Mouse (Mus musculus) limb, embryonic 14.5 days (tissue): ENCODE data around the gene Safb. TPM values are rescaled to one million over a fixed set of nuclear protein-coding genes. Genes with fewer than 3 reads are reported as not detected.

Experiments used
- ATAC-seq: fragments of 200-750 bp; cut with Nextera tagmentation; 2 replicates; pipeline ENCODE4 v1.8.0; 2017; ENCODE audit warnings: low read depth, moderate number of reproducible peaks, moderate TSS enrichment; ENCODE audit not compliant: low FRiP score
- DNase-seq: peaks from one replicate; pipeline ENCODE4 v3.0.0-alpha.2; 2015; ENCODE audit warnings: low spot score
- H3K27ac ChIP-seq: fragments of 300-500 bp; sonication (generic); replicated peaks from 2 replicates; pipeline ENCODE4 v1.5.1; 2014; ENCODE audit warnings: low read depth, mild to moderate bottlenecking, low read length, moderate library complexity, mixed read lengths
- H3K27me3 ChIP-seq: fragments of 300-500 bp; sonication (generic); 2 replicates; pipeline ENCODE4 v1.6.1; 2014; ENCODE audit warnings: low read length, mixed read lengths; ENCODE audit not compliant: control insufficient read depth, insufficient read depth
- H3K36me3 ChIP-seq: fragments of 300-500 bp; sonication (generic); 2 replicates; pipeline ENCODE4 v1.6.1; 2014; ENCODE audit warnings: mild to moderate bottlenecking, low read length, moderate library complexity, mixed read lengths; ENCODE audit not compliant: control insufficient read depth, insufficient read depth
- H3K4me1 ChIP-seq: fragments of 300-500 bp; sonication (generic); 2 replicates; pipeline ENCODE4 v1.6.1; 2014; ENCODE audit warnings: antibody characterized with exemption, low read length, mixed read lengths; ENCODE audit not compliant: control insufficient read depth, insufficient read depth
- H3K4me2 ChIP-seq: fragments of 300-500 bp; sonication (generic); replicated peaks from 2 replicates; pipeline ENCODE4 v1.6.1; 2014; ENCODE audit warnings: low read depth, mild to moderate bottlenecking, low read length, moderate library complexity; ENCODE audit not compliant: severe bottlenecking
- H3K4me3 ChIP-seq: fragments of 300-500 bp; sonication (generic); replicated peaks from 2 replicates; pipeline ENCODE4 v1.5.1; 2014; ENCODE audit warnings: low read length
- H3K9ac ChIP-seq: fragments of 300-500 bp; sonication (generic); 2 replicates; pipeline ENCODE4 v1.6.1; 2014; ENCODE audit warnings: mild to moderate bottlenecking, low read depth, low read length, moderate library complexity; ENCODE audit not compliant: severe bottlenecking
- H3K9me3 ChIP-seq: fragments of 300-500 bp; sonication (generic); 2 replicates; pipeline ENCODE4 v1.6.1; 2016; ENCODE audit warnings: low read length; ENCODE audit not compliant: control insufficient read depth
- POLR2A ChIP-seq: fragments of 200-500 bp; IDR thresholded peaks from 2 replicates; pipeline ENCODE4 v1.8.0; 2012; ENCODE audit warnings: inconsistent platforms, mild to moderate bottlenecking, moderate library complexity, borderline replicate concordance; ENCODE audit not compliant: insufficient read depth, insufficient read length; ENCODE audit errors: extremely low read depth
- WGBS: fragments of 180-500 bp; shearing (Covaris S2); extraction: QIAGEN DNeasy Blood & Tissue Kit; methylation state at CpG from one replicate; pipeline ENCODE4 v1.1.7; 2014; 5-methylcytosine and 5-hydroxymethylcytosine counted together
- polyA plus RNA-seq, 2 experiments: library from polyadenylated mRNA; depleted of rRNA in 1 of 2; stranded (reverse) in 1 of 2; unstranded in 1 of 2; fragments of >200 nt; fragmentation: Nextera tagmentation in 1 of 2; extraction: Ambion mirVana in 1 of 2; gene quantifications; 2 replicates each; pipeline versions ENCODE4 v1.2.1 to v1.2.3; 2012 to 2014

The Safb gene
- polyA plus RNA-seq, 2 experiments = 71.8 to 169 TPM

GRCm38 (mm10) chr17:56655311-56655710 lies 70.7 kb downstream of the Safb start:
- H3K4me3 ChIP-seq = no peak overlapping the region
- no peaks in the 10 kb centered on the region for H3K4me1 ChIP-seq
- WGBS = 87% methylated on average over 3 of the region's 3 CpGs
- H3K27ac ChIP-seq = no peak overlapping the region
- H3K9ac ChIP-seq = no peak overlapping the region
- no peak overlapping the region for H3K4me2 ChIP-seq
- DNase-seq (no peak), ATAC-seq (no peak)
- H3K9me3 ChIP-seq = no peaks in the 10 kb centered on the region
- TF ChIP-seq POLR2A = no peak
- H3K36me3 ChIP-seq = no peaks in the 10 kb centered on the region
- no peaks in the 10 kb centered on the region for H3K27me3 ChIP-seq

Other genes with a start within 250 kb of the Safb start
- gene Ptprs, start 108.3 kb upstream of the Safb start, polyA plus RNA-seq (2012; rRNA removed) = 483 and 667 TPM in 2 replicates
- 116 and 131 TPM in 2 replicates for gene Ptprs, start 108.3 kb upstream of the Safb start, polyA plus RNA-seq (2014; fragmentation: Nextera tagmentation; extraction: Ambion mirVana)
- gene Znrf4, start 72.4 kb upstream of the Safb start, polyA plus RNA-seq (2012; rRNA removed) = not detected in 2 replicates
- 0.17 TPM in 1 of 2 replicates, not detected in the other for gene Znrf4, start 72.4 kb upstream of the Safb start, polyA plus RNA-seq (2014; fragmentation: Nextera tagmentation; extraction: Ambion mirVana)
- 7.7 and 8.7 TPM in 2 replicates for gene Gm20219, start 30.4 kb upstream of the Safb start, polyA plus RNA-seq (2012; rRNA removed)
- gene Gm20219, start 30.4 kb upstream of the Safb start, polyA plus RNA-seq (2014; fragmentation: Nextera tagmentation; extraction: Ambion mirVana) = 5.7 and 9.1 TPM in 2 replicates
- 99.9 and 133 TPM in 2 replicates for gene Safb2, start 240 bp upstream of the Safb start, polyA plus RNA-seq (2012; rRNA removed)
- 52.1 and 66.3 TPM in 2 replicates for gene Safb2, start 240 bp upstream of the Safb start, polyA plus RNA-seq (2014; fragmentation: Nextera tagmentation; extraction: Ambion mirVana)
- gene 2410015M20Rik, start 24.9 kb downstream of the Safb start, polyA plus RNA-seq (2012; rRNA removed) = 112 and 141 TPM in 2 replicates
- gene 2410015M20Rik, start 24.9 kb downstream of the Safb start, polyA plus RNA-seq (2014; fragmentation: Nextera tagmentation; extraction: Ambion mirVana) = 257 and 294 TPM in 2 replicates
- 2,428 and 2,960 TPM in 2 replicates for gene Rpl36, start 28.6 kb downstream of the Safb start, polyA plus RNA-seq (2012; rRNA removed)
- 2,222 and 2,347 TPM in 2 replicates for gene Rpl36, start 28.6 kb downstream of the Safb start, polyA plus RNA-seq (2014; fragmentation: Nextera tagmentation; extraction: Ambion mirVana)
- 76.7 and 79.4 TPM in 2 replicates for gene Lonp1, start 42.1 kb downstream of the Safb start, polyA plus RNA-seq (2012; rRNA removed)
- gene Lonp1, start 42.1 kb downstream of the Safb start, polyA plus RNA-seq (2014; fragmentation: Nextera tagmentation; extraction: Ambion mirVana) = 45.6 and 54.9 TPM in 2 replicates
- 1.0 TPM in 2 replicates for gene Catsperd, start 43.3 kb downstream of the Safb start, polyA plus RNA-seq (2012; rRNA removed)
- gene Catsperd, start 43.3 kb downstream of the Safb start, polyA plus RNA-seq (2014; fragmentation: Nextera tagmentation; extraction: Ambion mirVana) = 0.48 and 0.58 TPM in 2 replicates
- gene Ranbp3, start 88.5 kb downstream of the Safb start, polyA plus RNA-seq (2012; rRNA removed) = 139 and 154 TPM in 2 replicates
- gene Ranbp3, start 88.5 kb downstream of the Safb start, polyA plus RNA-seq (2014; fragmentation: Nextera tagmentation; extraction: Ambion mirVana) = 86.3 and 93.8 TPM in 2 replicates
- 251 and 322 TPM in 2 replicates for gene Ndufa11, start 132.9 kb downstream of the Safb start, polyA plus RNA-seq (2012; rRNA removed)
- gene Ndufa11, start 132.9 kb downstream of the Safb start, polyA plus RNA-seq (2014; fragmentation: Nextera tagmentation; extraction: Ambion mirVana) = 469 and 480 TPM in 2 replicates
- 23.4 and 24.1 TPM in 2 replicates for gene Vmac, start 133.2 kb downstream of the Safb start, polyA plus RNA-seq (2012; rRNA removed)
- 24.1 and 25.0 TPM in 2 replicates for gene Vmac, start 133.2 kb downstream of the Safb start, polyA plus RNA-seq (2014; fragmentation: Nextera tagmentation; extraction: Ambion mirVana)
- gene Nrtn, start 172.7 kb downstream of the Safb start, polyA plus RNA-seq (2012; rRNA removed) = 24.1 and 36.7 TPM in 2 replicates
- 31.9 and 36.5 TPM in 2 replicates for gene Nrtn, start 172.7 kb downstream of the Safb start, polyA plus RNA-seq (2014; fragmentation: Nextera tagmentation; extraction: Ambion mirVana)
- 107 and 144 TPM in 2 replicates for gene Dus3l, start 179.9 kb downstream of the Safb start, polyA plus RNA-seq (2012; rRNA removed)
- gene Dus3l, start 179.9 kb downstream of the Safb start, polyA plus RNA-seq (2014; fragmentation: Nextera tagmentation; extraction: Ambion mirVana) = 43.6 and 44.4 TPM in 2 replicates
- gene Prr22, start 185.4 kb downstream of the Safb start, polyA plus RNA-seq (2012; rRNA removed) = 4.5 and 5.0 TPM in 2 replicates
- 0.58 and 0.97 TPM in 2 replicates for gene Prr22, start 185.4 kb downstream of the Safb start, polyA plus RNA-seq (2014; fragmentation: Nextera tagmentation; extraction: Ambion mirVana)
- gene Rfx2, start 246.2 kb downstream of the Safb start, polyA plus RNA-seq (2012; rRNA removed) = 8.2 and 12.1 TPM in 2 replicates
- gene Rfx2, start 246.2 kb downstream of the Safb start, polyA plus RNA-seq (2014; fragmentation: Nextera tagmentation; extraction: Ambion mirVana) = 4.2 and 4.5 TPM in 2 replicates